Mouse (Mus musculus) embryonic stem cell, embryonic (primary cell): ENCODE measurements around the gene Taf4.

Experiments
- CTCF ChIA-PET, 4 experiments: fragments of 300-600 bp in 2 of 4; fragments of 350-600 bp in 2 of 4; sonication (Branson Sonifier 250); formaldehyde crosslinking; loops; one replicate each; lab custom pipeline; 2022; ENCODE audit warnings: inconsistent platforms in 2 of 4; lab: Charles Lee
- POLR2A ChIA-PET, 4 experiments: fragments of 300-600 bp in 2 of 4; fragments of 350-600 bp in 2 of 4; sonication (Branson Sonifier 250); formaldehyde crosslinking; loops; one replicate each; lab custom pipeline; 2022; ENCODE audit warnings: antibody characterized with exemption in 4 of 4, inconsistent platforms in 1 of 4; lab: Charles Lee

The Taf4 gene

GRCm38 (mm10) chr2:179976628-179977343 lies at the start of gene Taf4:
Gene Taf4, minus strand, starts transcription at chr2:179976646.
- CTCF ChIA-PET, result interaction anchor here in 1 of 4 experiments (0.7 kb wide), 1 partner anchor 242 kb away, joined by 3 read pairs; no protein-coding TSS in a partner anchor

GRCm38 (mm10) chr2:180025861-180026200 lies 49.4 kb upstream of the Taf4 start:
- POLR2A ChIA-PET, result interaction anchor here (0.8 to 6.1 kb wide), 26 partner anchors 10 to 1217 kb away, joined by 3 to 99 read pairs (median 7); partner anchors contain the start of genes Psma7 (in 3 of the 4), Ss18l1 (in 3 of the 4), Cables2 (in 1 of the 4) and Hrh3 (in 1 of the 4)
- CTCF ChIA-PET, result interaction anchor here in 3 of 4 experiments (0.6 to 1.8 kb wide), 3 partner anchors 25 to 225 kb away, joined by 3 to 9 read pairs (median 5); no protein-coding TSS in a partner anchor

More at GRCm38 (mm10) chr2:179976628-179977343, at the start of gene Taf4:
- POLR2A ChIA-PET, result interaction anchor here (0.5 to 3.4 kb wide), 38 partner anchors 9 to 731 kb away, joined by 3 to 26 read pairs (median 4); partner anchors contain the start of genes Adrm1 (in 1 of the 4), Lsm14b (in 1 of the 4), Osbpl2 (in 1 of the 4) and Rps21 (in 1 of the 4)

- ChIA-PET CTCF (interaction anchor here in 3 of 4 experiments (0.5 to 1.8 kb wide), 5 partner anchors 26 to 226 kb away, joined by 3 to 23 read pairs (median 5); no protein-coding TSS in a partner anchor), POLR2A (interaction anchor here (0.8 to 6.1 kb wide), 36 partner anchors 8 to 248 kb away, joined by 3 to 99 read pairs (median 6); partner anchors contain the start of genes Psma7 (in 3 of the 4), Ss18l1 (in 3 of the 4), Rps21 (in 2 of the 4) and Cables2 (in 1 of the 4))
Measured at GRCm38 (mm10) chr2:180025135-180025860, 48.9 kb upstream of the Taf4 start.

- ChIA-PET POLR2A (interaction anchor here (0.6 to 6.1 kb wide), 51 partner anchors 9 to 432 kb away, joined by 3 to 99 read pairs (median 5); partner anchors contain the start of genes Mtg2 (in 3 of the 4), Psma7 (in 3 of the 4), Ss18l1 (in 3 of the 4) and Osbpl2 (in 2 of the 4)), CTCF (interaction anchor here in 3 of 4 experiments (0.5 to 1.8 kb wide), 5 partner anchors 26 to 104 kb away, joined by 3 to 23 read pairs (median 5); no protein-coding TSS in a partner anchor)
Measured at GRCm38 (mm10) chr2:180024401-180025098, 48.1 kb upstream of the Taf4 start, which contains the start of gene Lsm14b. Gene Lsm14b, plus strand, starts transcription at chr2:180024987.

GRCm38 (mm10) chr2:180022751-180023150 lies 46.3 kb upstream of the Taf4 start:
- POLR2A ChIA-PET, result interaction anchor here in 1 of 4 experiments (0.7 kb wide), 1 partner anchor 62 kb away, joined by 3 read pairs; no protein-coding TSS in a partner anchor
- CTCF ChIA-PET, result no interaction called here

GRCm38 (mm10) chr2:180020919-180021318 lies 44.5 kb upstream of the Taf4 start:
- CTCF ChIA-PET, result interaction anchor here in 3 of 4 experiments (1.3 to 1.8 kb wide), 3 partner anchors 30 kb away, joined by 4 to 9 read pairs (median 6); no protein-coding TSS in a partner anchor
- POLR2A ChIA-PET, result interaction anchor here in 2 of 4 experiments (1.1 to 1.5 kb wide), 7 partner anchors 10 to 50 kb away, joined by 3 to 7 read pairs (median 5); partner anchors contain the start of genes Psma7 (in 2 of the 2), Ss18l1 (in 2 of the 2) and Mtg2 (in 1 of the 2)

- ChIA-PET CTCF (interaction anchor here (0.5 to 1.8 kb wide), 4 partner anchors 27 to 31 kb away, joined by 4 to 9 read pairs (median 6); no protein-coding TSS in a partner anchor), POLR2A (interaction anchor here in 2 of 4 experiments (1.1 to 1.5 kb wide), 6 partner anchors 9 to 51 kb away, joined by 3 to 7 read pairs (median 6); partner anchors contain the start of genes Psma7 (in 2 of the 2), Ss18l1 (in 2 of the 2) and Mtg2 (in 1 of the 2))
Measured at GRCm38 (mm10) chr2:180020091-180020661, 43.7 kb upstream of the Taf4 start.

- CTCF ChIA-PET, result interaction anchor here in 2 of 4 experiments (0.5 to 1.7 kb wide), 2 partner anchors 26 to 33 kb away, joined by 4 to 7 read pairs; no protein-coding TSS in a partner anchor
- POLR2A ChIA-PET, result interaction anchor here in 2 of 4 experiments (1.1 to 1.2 kb wide), 2 partner anchors 13 to 30 kb away, joined by 3 to 4 read pairs; no protein-coding TSS in a partner anchor
Measured at GRCm38 (mm10) chr2:180018573-180018972, 42.1 kb upstream of the Taf4 start.

GRCm38 (mm10) chr2:180017632-180018031 lies 41.2 kb upstream of the Taf4 start:
- ChIA-PET CTCF (interaction anchor here in 1 of 4 experiments (1.7 kb wide), 1 partner anchor 34 kb away, joined by 7 read pairs; no protein-coding TSS in a partner anchor), POLR2A (interaction anchor here in 1 of 4 experiments (0.9 to 1.2 kb wide), 2 partner anchors 25 to 29 kb away, joined by 4 to 5 read pairs; partner anchors contain the start of genes Psma7 and Ss18l1)

- POLR2A ChIA-PET, result interaction anchor here in 1 of 4 experiments (0.5 kb wide), 1 partner anchor 229 kb away, joined by 3 read pairs; no protein-coding TSS in a partner anchor
Measured at GRCm38 (mm10) chr2:180013686-180014085, 37.2 kb upstream of the Taf4 start.

GRCm38 (mm10) chr2:180011370-180011769 lies 34.9 kb upstream of the Taf4 start:
- POLR2A ChIA-PET, result interaction anchor here in 2 of 4 experiments (0.6 to 1.2 kb wide), 6 partner anchors 9 to 102 kb away, joined by 3 to 4 read pairs (median 3); partner anchors contain the start of gene Lsm14b (in 1 of the 2)

More at GRCm38 (mm10) chr2:180013686-180014085, 37.2 kb upstream of the Taf4 start:
- CTCF ChIA-PET, result interaction anchor here in 1 of 4 experiments (1.2 kb wide), 1 partner anchor 37 kb away, joined by 5 read pairs; no protein-coding TSS in a partner anchor

GRCm38 (mm10) chr2:180010686-180011085 lies 34.2 kb upstream of the Taf4 start:
- ChIA-PET CTCF (interaction anchor here in 3 of 4 experiments (0.7 to 1.1 kb wide), 4 partner anchors 9 to 785 kb away, joined by 3 to 12 read pairs (median 6); no protein-coding TSS in a partner anchor), POLR2A (interaction anchor here in 2 of 4 experiments (0.6 to 1.3 kb wide), 7 partner anchors 10 to 101 kb away, joined by 3 to 4 read pairs (median 3); partner anchors contain the start of gene Lsm14b (in 1 of the 2))

More at GRCm38 (mm10) chr2:180011370-180011769, 34.9 kb upstream of the Taf4 start:
- CTCF ChIA-PET, result interaction anchor here in 2 of 4 experiments (1.0 to 1.1 kb wide), 2 partner anchors 9 to 40 kb away, joined by 3 to 6 read pairs; no protein-coding TSS in a partner anchor

GRCm38 (mm10) chr2:180006352-180007017 lies 30.0 kb upstream of the Taf4 start:
- POLR2A ChIA-PET, result interaction anchor here in 2 of 4 experiments (0.9 to 1.7 kb wide), 4 partner anchors 12 to 70 kb away, joined by 3 to 8 read pairs (median 3); partner anchors contain the start of gene Lsm14b (in 1 of the 2)
- CTCF ChIA-PET, result no interaction called here

GRCm38 (mm10) chr2:180005656-180006351 lies 29.4 kb upstream of the Taf4 start:
- ChIA-PET POLR2A (interaction anchor here in 2 of 4 experiments (0.9 to 1.7 kb wide), 4 partner anchors 13 to 69 kb away, joined by 3 to 8 read pairs (median 3); partner anchors contain the start of gene Lsm14b (in 1 of the 2)), CTCF (interaction anchor here in 1 of 4 experiments (0.6 kb wide), 1 partner anchor 1465 kb away, joined by 7 read pairs; no protein-coding TSS in a partner anchor)
